17 mouse cellular contexts compared by ENCODE assay signal in the genomic region with DNA sequence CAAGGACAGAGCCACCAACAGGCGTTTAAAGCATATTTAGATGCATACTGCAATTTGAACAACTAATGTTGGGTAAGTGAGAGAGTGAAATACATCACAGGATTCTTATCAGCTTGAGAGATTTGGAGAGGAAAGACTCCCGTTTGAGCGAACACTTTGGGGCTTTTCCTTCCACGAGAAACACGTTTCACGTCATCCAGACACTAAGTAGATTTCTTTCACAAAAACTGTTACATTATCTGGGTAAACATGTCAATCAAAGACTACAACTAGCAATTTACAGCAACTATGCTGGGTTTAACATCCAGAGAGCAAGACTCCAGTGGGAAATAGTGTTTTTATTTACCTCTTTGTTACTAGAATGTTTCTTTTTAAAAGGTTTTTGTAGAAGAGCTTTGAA.
"Had no signal": no experiment of that assay in that cellular context is flagged by ENCODE, and none has a peak within 500 bp of the region (broad histone marks: within the 10 kb centered on the region; RNA-seq: fewer than 3 reads in every experiment).

No protein-coding gene starts in this region.

- H3K27ac ChIP-seq: lung, embryonic 15.5 days; macrophage; midbrain, embryonic 13.5 days; midbrain, embryonic 15.5 days; neural tube, embryonic 12.5 days; stomach, embryonic 15.5 days; stomach, postnatal 0 days had no signal

- H3K27me3 ChIP-seq: lung, embryonic 15.5 days; megakaryocyte, embryonic 14.5 days; midbrain, embryonic 13.5 days; midbrain, embryonic 15.5 days; neural tube, embryonic 12.5 days; stomach, embryonic 15.5 days had no signal

- H3K9ac ChIP-seq: lung, embryonic 15.5 days; midbrain, embryonic 13.5 days; midbrain, embryonic 15.5 days; neural tube, embryonic 12.5 days; stomach, embryonic 15.5 days had no signal

- DNase-seq: lung, adult 2 months; lung, postnatal 14 days; lung, postnatal 36 days; right cerebral cortex, postnatal 14 days; thymus, adult 2 months; thymus, postnatal 25 days; thymus, postnatal 4 days had no signal

- H3K4me2 ChIP-seq: lung, embryonic 15.5 days; midbrain, embryonic 11.5 days; midbrain, embryonic 13.5 days; midbrain, embryonic 15.5 days; neural tube, embryonic 12.5 days; stomach, embryonic 15.5 days had no signal

- H3K4me3 ChIP-seq: lung, embryonic 15.5 days; megakaryocyte, embryonic 14.5 days; midbrain, embryonic 13.5 days; midbrain, embryonic 15.5 days; neural tube, embryonic 12.5 days; stomach, embryonic 15.5 days had no signal

- H3K36me3 ChIP-seq: lung, embryonic 15.5 days; midbrain, embryonic 13.5 days; midbrain, embryonic 15.5 days; neural tube, embryonic 12.5 days; stomach, embryonic 15.5 days had no signal

- H3K4me1 ChIP-seq: lung, embryonic 15.5 days; megakaryocyte, embryonic 14.5 days; midbrain, embryonic 13.5 days; midbrain, embryonic 15.5 days; neural tube, embryonic 12.5 days; stomach, embryonic 15.5 days had no signal

- H3K9me3 ChIP-seq: lung, embryonic 15.5 days; megakaryocyte, embryonic 14.5 days; midbrain, embryonic 13.5 days; midbrain, embryonic 15.5 days; neural tube, embryonic 12.5 days; stomach, embryonic 15.5 days had no signal

- ATAC-seq: lung, postnatal 0 days; midbrain, embryonic 13.5 days; midbrain, embryonic 15.5 days had no signal
